Mouse (Mus musculus) C2C12 (cell line): ENCODE results near the gene Gm21992. TPM values are rescaled to one million over a fixed set of nuclear protein-coding genes. Genes with fewer than 3 reads are reported as not detected.

ENCODE experiments used
- H3K27me3 ChIP-seq: one replicate; pipeline ENCODE4 v1.6.1; 2011; ENCODE audit not compliant: control insufficient read depth, insufficient read depth, insufficient read length
- H3K36me3 ChIP-seq: one replicate; pipeline ENCODE4 v1.6.1; 2011; ENCODE audit not compliant: control insufficient read depth, insufficient read depth
- H3K4me3 ChIP-seq: one replicate; pipeline ENCODE4 v1.5.1; 2011; ENCODE audit warnings: mild to moderate bottlenecking, control low read depth; ENCODE audit not compliant: poor library complexity, insufficient read depth, severe bottlenecking
- H3K79me2 ChIP-seq: one replicate; pipeline ENCODE4 v1.6.1; 2011; ENCODE audit not compliant: control insufficient read depth, insufficient read depth
- H3K79me3 ChIP-seq: one replicate; pipeline ENCODE4 v1.6.1; 2011; ENCODE audit warnings: low read depth, control low read depth
- H3ac ChIP-seq: one replicate; pipeline ENCODE3; 2011; ENCODE audit warnings: low read depth; ENCODE audit not compliant: control insufficient read depth, insufficient read length
- CEBPB ChIP-seq: IDR thresholded peaks from one replicate; pipeline ENCODE4 v1.6.1; 2011; ENCODE audit warnings: low read depth, mild to moderate bottlenecking, control low read depth, moderate library complexity
- CTCF ChIP-seq: IDR thresholded peaks from one replicate; pipeline ENCODE4 v1.5.1; 2011; ENCODE audit not compliant: control insufficient read depth, insufficient read depth, insufficient read length
- FOSL1 ChIP-seq: IDR thresholded peaks from one replicate; pipeline ENCODE4 v1.8.0; 2011; ENCODE audit warnings: mild to moderate bottlenecking, low read length; ENCODE audit not compliant: poor library complexity, insufficient read depth, severe bottlenecking
- MAX ChIP-seq: IDR thresholded peaks from one replicate; pipeline ENCODE4 v1.6.1; 2011; ENCODE audit warnings: mild to moderate bottlenecking, control low read depth
- MYOD1 ChIP-seq: IDR thresholded peaks from one replicate; pipeline ENCODE4 v1.6.1; 2011; ENCODE audit warnings: low read depth; ENCODE audit not compliant: control insufficient read depth, insufficient read length
- MYOG ChIP-seq: IDR thresholded peaks from one replicate; pipeline ENCODE4 v1.6.1; 2011; ENCODE audit not compliant: control insufficient read depth, insufficient read length; ENCODE audit errors: extremely low read depth
- USF1 ChIP-seq: IDR thresholded peaks from one replicate; pipeline ENCODE4 v1.6.1; 2011; ENCODE audit warnings: low read depth, mild to moderate bottlenecking, control low read depth, moderate library complexity
- polyA plus RNA-seq: library from polyadenylated mRNA; unstranded; fragments of >200 nt; fragmentation: generic; extraction: Trizol; gene quantifications from one replicate; pipeline ENCODE4 v1.2.1, GENCODE M21; 2012; ENCODE audit warnings: missing spikeins

Gene Gm21992
- polyA plus RNA-seq, 1 experiment: 14.3 TPM

GRCm38 (mm10) chr19:4712156-4712780, 99.1 kb downstream of the Gm21992 start:
- Histone ChIP-seq H3K79me2 (no peaks in the 10 kb centered on the region), H3K36me3 (no peaks in the 10 kb centered on the region), H3K4me3 (no peak overlapping the region), H3K79me3 (no peaks in the 10 kb centered on the region), H3ac (no peak overlapping the region), H3K27me3 (peaks cover 11% of the 10 kb centered on the region)
- TF ChIP-seq CTCF: no peak

GRCm38 (mm10) chr19:4711601-4712155, 99.7 kb downstream of the Gm21992 start:
- Histone ChIP-seq H3K27me3 (peaks cover 11% of the 10 kb centered on the region), H3K79me3 (no peaks in the 10 kb centered on the region), H3K79me2 (no peaks in the 10 kb centered on the region), H3K36me3 (no peaks in the 10 kb centered on the region), H3K4me3 (no peak overlapping the region), H3ac (no peak overlapping the region)
- no peak for TF ChIP-seq CTCF
- no peak for TF ChIP-seq CEBPB
- TF ChIP-seq FOSL1: no peak
- no peak for TF ChIP-seq USF1
- no peak for TF ChIP-seq MAX
- TF ChIP-seq MYOD1: no peak
- no peak for TF ChIP-seq MYOG

GRCm38 (mm10) chr19:4711098-4711600, 100.3 kb downstream of the Gm21992 start, which contains the start of gene Sptbn2:
Gene Sptbn2 (plus strand): TSS chr19:4711167.
- H3K4me3 ChIP-seq: no peak within 1 kb of the TSS
- no peaks in the 10 kb centered on the region for H3K79me2 ChIP-seq
- H3K79me3 ChIP-seq: no peaks in the 10 kb centered on the region
- no peak within 1 kb of the TSS for H3ac ChIP-seq
- no peak for TF ChIP-seq CEBPB
- TF ChIP-seq MYOG: no peak
- no peak for TF ChIP-seq MAX
- no peak for TF ChIP-seq MYOD1
- TF ChIP-seq FOSL1: no peak
- TF ChIP-seq CTCF: no peak
- no peak for TF ChIP-seq USF1
- peaks cover 11% of the 10 kb centered on the region for H3K27me3 ChIP-seq
- H3K36me3 ChIP-seq: no peaks in the 10 kb centered on the region

GRCm38 (mm10) chr19:4708765-4709164, 102.6 kb downstream of the Gm21992 start:
- Histone ChIP-seq H3ac (no peak overlapping the region), H3K4me3 (no peak overlapping the region), H3K79me2 (no peaks in the 10 kb centered on the region), H3K36me3 (no peaks in the 10 kb centered on the region), H3K79me3 (no peaks in the 10 kb centered on the region), H3K27me3 (peaks cover 11% of the 10 kb centered on the region)
- TF ChIP-seq MAX (no peak), MYOG (no peak), USF1 (no peak), CTCF (no peak), CEBPB (no peak), MYOD1 (no peak), FOSL1 (no peak)

GRCm38 (mm10) chr19:4701221-4701620, 110.2 kb downstream of the Gm21992 start:
- Histone ChIP-seq H3K4me3 (no peak overlapping the region), H3K79me2 (no peaks in the 10 kb centered on the region), H3ac (no peak overlapping the region), H3K79me3 (no peaks in the 10 kb centered on the region), H3K36me3 (no peaks in the 10 kb centered on the region), H3K27me3 (no peaks in the 10 kb centered on the region)
- peak; percentile 49 for TF ChIP-seq MYOD1
- no peak for TF ChIP-seq MYOG
- TF ChIP-seq MAX: no peak

- H3K79me3 ChIP-seq: no peaks in the 10 kb centered on the region
- TF ChIP-seq CEBPB (no peak), FOSL1 (no peak), MYOG (no peak), MYOD1 (no peak), CTCF (no peak), MAX (no peak), USF1 (no peak)
- no peaks in the 10 kb centered on the region for H3K36me3 ChIP-seq
- no peaks in the 10 kb centered on the region for H3K27me3 ChIP-seq
- H3K79me2 ChIP-seq: no peaks in the 10 kb centered on the region
- H3K4me3 ChIP-seq: no peak overlapping the region
- no peak overlapping the region for H3ac ChIP-seq
Measured at GRCm38 (mm10) chr19:4700656-4701055, 110.8 kb downstream of the Gm21992 start.
